Mouse (Mus musculus) hindbrain, embryonic 11.5 days (tissue): ENCODE data around the gene Rbfox2. TPM values are rescaled to one million over a fixed set of nuclear protein-coding genes. Genes with fewer than 3 reads are reported as not detected.

Source experiments
- ATAC-seq: fragments of 200-750 bp; cut with Nextera tagmentation; 2 replicates; pipeline ENCODE4 v1.8.0; 2017; ENCODE audit warnings: mild to moderate bottlenecking, moderate TSS enrichment, moderate library complexity; ENCODE audit not compliant: low FRiP score
- DNase-seq: peaks from one replicate; pipeline ENCODE4 v3.0.0-alpha.2; 2015; ENCODE audit warnings: low spot score
- H3K27ac ChIP-seq: fragments of 300-500 bp; sonication (generic); 2 replicates; pipeline ENCODE4 v1.5.1; 2014; ENCODE audit warnings: mild to moderate bottlenecking, low read depth, low read length
- H3K27me3 ChIP-seq: fragments of 300-500 bp; sonication (generic); 2 replicates; pipeline ENCODE4 v1.6.1; 2014; ENCODE audit warnings: mild to moderate bottlenecking, low read length, moderate library complexity, mixed read lengths; ENCODE audit not compliant: control insufficient read depth, insufficient read depth
- H3K36me3 ChIP-seq: fragments of 300-500 bp; sonication (generic); 2 replicates; pipeline ENCODE4 v1.6.1; 2014; ENCODE audit warnings: mild to moderate bottlenecking, low read length, moderate library complexity, mixed read lengths; ENCODE audit not compliant: control insufficient read depth, insufficient read depth
- H3K4me1 ChIP-seq: fragments of 300-500 bp; sonication (generic); replicated peaks from 2 replicates; pipeline ENCODE4 v1.6.1; 2014; ENCODE audit warnings: low read length, mixed read lengths; ENCODE audit not compliant: control insufficient read depth, insufficient read depth
- H3K4me2 ChIP-seq: fragments of 300-500 bp; sonication (generic); replicated peaks from 2 replicates; pipeline ENCODE4 v1.6.1; 2014; ENCODE audit warnings: mild to moderate bottlenecking, low read depth, low read length
- H3K4me3 ChIP-seq: fragments of 300-500 bp; sonication (generic); 2 replicates; pipeline ENCODE4 v1.5.1; 2014; ENCODE audit warnings: low read depth, low read length
- H3K9ac ChIP-seq: fragments of 300-500 bp; sonication (generic); 2 replicates; pipeline ENCODE4 v1.6.1; 2014; ENCODE audit warnings: low read depth, low read length
- H3K9me3 ChIP-seq: fragments of 300-500 bp; sonication (generic); 2 replicates; pipeline ENCODE4 v1.6.1; 2016; ENCODE audit warnings: low read length; ENCODE audit not compliant: control insufficient read depth
- WGBS: fragments of 180-500 bp; shearing (Covaris S2); extraction: QIAGEN DNeasy Blood & Tissue Kit; methylation state at CpG from one replicate; pipeline ENCODE4 v1.1.7; 2014; 5-methylcytosine and 5-hydroxymethylcytosine counted together
- polyA plus RNA-seq: library from polyadenylated mRNA; unstranded; fragments of >200 nt; fragmentation: Nextera tagmentation; extraction: Ambion mirVana; gene quantifications from 2 replicates; pipeline ENCODE4 v1.2.1, GENCODE M21; 2014

Gene Rbfox2
- polyA plus RNA-seq, 1 experiment from 2014 or later: 142 TPM

GRCm38 (mm10) chr15:77089249-77089648 is 217.6 kb downstream of the Rbfox2 start:
- Histone ChIP-seq H3K9ac (no peak overlapping the region), H3K4me1 (no peaks in the 10 kb centered on the region), H3K9me3 (no peaks in the 10 kb centered on the region), H3K36me3 (peaks cover 7% of the 10 kb centered on the region; the same call in 1 of the 2 replicates), H3K4me3 (no peak overlapping the region), H3K27ac (no peak overlapping the region), H3K27me3 (no peaks in the 10 kb centered on the region), H3K4me2 (no peak overlapping the region)
- DNase-seq (no peak), ATAC-seq (no peak)
- 80% methylated on average over 11 of the region's 11 CpGs for WGBS

- ATAC-seq: no peak
- H3K4me3 ChIP-seq: no peak overlapping the region
- no peak overlapping the region for H3K4me2 ChIP-seq
- H3K27me3 ChIP-seq: no peaks in the 10 kb centered on the region
- 100% methylated on average over 1 of the region's 1 CpGs for WGBS
- DNase-seq: no peak
- H3K27ac ChIP-seq: no peak overlapping the region
- H3K9me3 ChIP-seq: no peaks in the 10 kb centered on the region
- no peaks in the 10 kb centered on the region for H3K4me1 ChIP-seq
- no peak overlapping the region for H3K9ac ChIP-seq
- H3K36me3 ChIP-seq: no peaks in the 10 kb centered on the region
Measured at GRCm38 (mm10) chr15:77086488-77086887, 220.3 kb downstream of the Rbfox2 start.

GRCm38 (mm10) chr15:77085818-77086217 is 221.0 kb downstream of the Rbfox2 start:
- no peak overlapping the region for H3K4me3 ChIP-seq
- 91% methylated on average over 7 of the region's 7 CpGs for WGBS
- no peak for DNase-seq
- H3K4me2 ChIP-seq: no peak overlapping the region
- H3K27me3 ChIP-seq: no peaks in the 10 kb centered on the region
- no peaks in the 10 kb centered on the region for H3K36me3 ChIP-seq
- no peak for ATAC-seq
- no peak overlapping the region for H3K9ac ChIP-seq
- no peaks in the 10 kb centered on the region for H3K9me3 ChIP-seq
- H3K27ac ChIP-seq: no peak overlapping the region
- H3K4me1 ChIP-seq: no peaks in the 10 kb centered on the region

- no peak overlapping the region for H3K27ac ChIP-seq
- H3K9me3 ChIP-seq: no peaks in the 10 kb centered on the region
- H3K9ac ChIP-seq: no peak overlapping the region
- DNase-seq (no peak), ATAC-seq (no peak)
- H3K4me3 ChIP-seq: no peak overlapping the region
- WGBS: 87% methylated on average over 5 of the region's 5 CpGs
- no peaks in the 10 kb centered on the region for H3K27me3 ChIP-seq
- H3K4me1 ChIP-seq: 0 out of 2 replicates have a peak, but pooled peaks cover 2% of the 10 kb centered on the region
- peaks cover 5% of the 10 kb centered on the region for H3K36me3 ChIP-seq
- H3K4me2 ChIP-seq: no peak overlapping the region
Measured at GRCm38 (mm10) chr15:77081454-77081853, 225.3 kb downstream of the Rbfox2 start.

- H3K4me3 ChIP-seq: no peak overlapping the region
- 80% methylated on average over 14 of the region's 14 CpGs for WGBS
- H3K27ac ChIP-seq: no peak overlapping the region
- ATAC-seq (no peak), DNase-seq (no peak)
- peaks cover 5% of the 10 kb centered on the region for H3K36me3 ChIP-seq
- no peaks in the 10 kb centered on the region for H3K9me3 ChIP-seq
- H3K9ac ChIP-seq: no peak overlapping the region
- H3K4me1 ChIP-seq: 0 out of 2 replicates have a peak, but pooled peaks cover 2% of the 10 kb centered on the region
- H3K27me3 ChIP-seq: no peaks in the 10 kb centered on the region
- H3K4me2 ChIP-seq: no peak overlapping the region
Measured at GRCm38 (mm10) chr15:77080684-77081254, 226.0 kb downstream of the Rbfox2 start.

GRCm38 (mm10) chr15:77079890-77080361 is 226.9 kb downstream of the Rbfox2 start:
- DNase-seq (no peak), ATAC-seq (no peak)
- Histone ChIP-seq H3K4me1 (0 out of 2 replicates have a peak, but pooled peaks cover 2% of the 10 kb centered on the region), H3K4me3 (no peak overlapping the region), H3K9me3 (no peaks in the 10 kb centered on the region), H3K9ac (no peak overlapping the region), H3K27ac (no peak overlapping the region), H3K27me3 (no peaks in the 10 kb centered on the region), H3K36me3 (peaks cover 5% of the 10 kb centered on the region), H3K4me2 (no peak overlapping the region)
- 71% methylated on average over 11 of the region's 11 CpGs for WGBS

- no peak for ATAC-seq
- Histone ChIP-seq H3K4me1 (0 out of 2 replicates have a peak, but pooled peaks cover 2% of the 10 kb centered on the region), H3K27ac (no peak overlapping the region)
Measured at GRCm38 (mm10) chr15:77079256-77079822, 227.5 kb downstream of the Rbfox2 start.

GRCm38 (mm10) chr15:77078786-77079185 is 228.0 kb downstream of the Rbfox2 start:
- ATAC-seq (no peak), DNase-seq (no peak)
- H3K9me3 ChIP-seq: no peaks in the 10 kb centered on the region
- no peak overlapping the region for H3K27ac ChIP-seq
- H3K4me2 ChIP-seq: no peak overlapping the region
- H3K9ac ChIP-seq: no peak overlapping the region
- H3K4me3 ChIP-seq: no peak overlapping the region
- peaks cover 5% of the 10 kb centered on the region for H3K36me3 ChIP-seq
- H3K27me3 ChIP-seq: no peaks in the 10 kb centered on the region
- H3K4me1 ChIP-seq: 0 out of 2 replicates have a peak, but pooled peaks cover 2% of the 10 kb centered on the region
- 67% methylated on average over 3 of the region's 3 CpGs for WGBS

More at GRCm38 (mm10) chr15:77079256-77079822, 227.5 kb downstream of the Rbfox2 start:
- Histone ChIP-seq H3K9me3 (no peaks in the 10 kb centered on the region), H3K27me3 (no peaks in the 10 kb centered on the region), H3K4me3 (no peak overlapping the region), H3K4me2 (no peak overlapping the region), H3K36me3 (peaks cover 5% of the 10 kb centered on the region), H3K9ac (no peak overlapping the region)
- WGBS: 53% methylated on average over 14 of the region's 14 CpGs
- DNase-seq: no peak

GRCm38 (mm10) chr15:77077906-77078305 is 228.9 kb downstream of the Rbfox2 start:
- ATAC-seq (no peak), DNase-seq (no peak)
- H3K4me2 ChIP-seq: no peak overlapping the region
- peaks cover 5% of the 10 kb centered on the region for H3K36me3 ChIP-seq
- H3K27ac ChIP-seq: no peak overlapping the region
- no peak overlapping the region for H3K4me3 ChIP-seq
- no peak overlapping the region for H3K9ac ChIP-seq
- 92% methylated on average over 9 of the region's 9 CpGs for WGBS
- H3K27me3 ChIP-seq: no peaks in the 10 kb centered on the region
- 0 out of 2 replicates have a peak, but pooled peaks cover 2% of the 10 kb centered on the region for H3K4me1 ChIP-seq
- H3K9me3 ChIP-seq: no peaks in the 10 kb centered on the region
